Mouse (Mus musculus) heart, embryonic 14.5 days (tissue): ENCODE measurements around the gene Zfp655. TPM values are rescaled to one million over a fixed set of nuclear protein-coding genes. Genes with fewer than 3 reads are reported as not detected.

Experiments
- ATAC-seq: fragments of 200-750 bp; cut with Nextera tagmentation; 2 replicates; pipeline ENCODE4 v1.8.0; 2017; ENCODE audit warnings: low read depth, moderate TSS enrichment; ENCODE audit not compliant: insufficient number of reproducible peaks, insufficient read depth, low FRiP score
- H3K27ac ChIP-seq, 2 experiments: fragments of 200-500 bp in 1 of 2; fragments of 300-500 bp in 1 of 2; sonication (generic) in 1 of 2; replicated peaks in 1 of 2; 2 replicates each; pipeline ENCODE4 v1.5.1; 2012 to 2014; ENCODE audit warnings: low read depth in 2 of 2, low read length in 2 of 2, control low read depth in 1 of 2, mild to moderate bottlenecking in 1 of 2, mixed read lengths in 1 of 2; ENCODE audit not compliant: control insufficient read depth in 1 of 2, insufficient read depth in 1 of 2
- H3K27me3 ChIP-seq: fragments of 300-500 bp; sonication (generic); 2 replicates; pipeline ENCODE4 v1.6.1; 2014; ENCODE audit warnings: mild to moderate bottlenecking, low read length, control low read depth; ENCODE audit not compliant: control insufficient read depth, insufficient read depth
- H3K36me3 ChIP-seq: fragments of 300-500 bp; sonication (generic); 2 replicates; pipeline ENCODE4 v1.6.1; 2014; ENCODE audit warnings: mild to moderate bottlenecking, control low read depth, low read length, mixed read lengths; ENCODE audit not compliant: control insufficient read depth, insufficient read depth
- H3K4me1 ChIP-seq, 2 experiments: fragments of 200-500 bp in 1 of 2; fragments of 300-500 bp in 1 of 2; sonication (generic) in 1 of 2; 2 replicates each; pipeline ENCODE4 v1.6.1; 2012 to 2014; ENCODE audit warnings: low read length in 2 of 2, control low read depth in 1 of 2, mixed read lengths in 1 of 2; ENCODE audit not compliant: control insufficient read depth in 2 of 2, insufficient read depth in 2 of 2
- H3K4me2 ChIP-seq: fragments of 300-500 bp; sonication (generic); 2 replicates; pipeline ENCODE4 v1.6.1; 2014; ENCODE audit warnings: mild to moderate bottlenecking, low read length
- H3K4me3 ChIP-seq, 2 experiments: fragments of 200-500 bp in 1 of 2; fragments of 300-500 bp in 1 of 2; sonication (generic) in 1 of 2; 2 replicates each; pipeline ENCODE4 v1.5.1; 2012 to 2014; ENCODE audit warnings: low read length in 2 of 2, mild to moderate bottlenecking in 2 of 2, control low read depth in 1 of 2, low read depth in 1 of 2, moderate library complexity in 1 of 2; ENCODE audit not compliant: control insufficient read depth in 1 of 2, insufficient read depth in 1 of 2
- H3K9ac ChIP-seq: fragments of 300-500 bp; sonication (generic); 2 replicates; pipeline ENCODE4 v1.6.1; 2014; ENCODE audit warnings: mild to moderate bottlenecking, low read length
- H3K9me3 ChIP-seq: fragments of 300-500 bp; sonication (generic); 2 replicates; pipeline ENCODE4 v1.6.1; 2016; ENCODE audit warnings: low read length, control low read depth; ENCODE audit not compliant: control insufficient read depth
- WGBS: fragments of 180-500 bp; shearing (Covaris S2); extraction: QIAGEN DNeasy Blood & Tissue Kit; methylation state at CpG from one replicate; pipeline ENCODE4 v1.1.7; 2014; 5-methylcytosine and 5-hydroxymethylcytosine counted together
- polyA plus RNA-seq: library from polyadenylated mRNA; unstranded; fragments of >200 nt; fragmentation: Nextera tagmentation; extraction: Ambion mirVana; gene quantifications from 2 replicates; pipeline ENCODE4 v1.2.1, GENCODE M21; 2014

The Zfp655 gene
- polyA plus RNA-seq: 37.3 and 38.6 TPM in 2 replicates

GRCm38 (mm10) chr5:145231367-145231871, at the start of gene Zfp655:
Gene Zfp655, plus strand, starts transcription at chr5:145231715.
- no peaks in the 10 kb centered on the region for H3K9me3 ChIP-seq
- peak within 1 kb of the TSS; percentile 68 for H3K4me2 ChIP-seq
- peaks cover 33% of the 10 kb centered on the region for H3K36me3 ChIP-seq
- H3K27me3 ChIP-seq: no peaks in the 10 kb centered on the region
- H3K4me1 ChIP-seq: peaks cover 0 to 18% of the 10 kb centered on the region in 2 experiments; a peak in 2 of 4 replicates
- peak within 1 kb of the TSS; percentile 93 to 100 for H3K4me3 ChIP-seq
- peak within 1 kb of the TSS; percentile 99 for H3K9ac ChIP-seq
- peak; percentile 97 for ATAC-seq
- H3K27ac ChIP-seq: peak within 1 kb of the TSS; percentile 91
- 2% methylated on average over 40 of the region's 42 CpGs for WGBS

GRCm38 (mm10) chr5:145185244-145185643, 46.3 kb upstream of the Zfp655 start:
- no peak for ATAC-seq
- peaks cover 89% of the 10 kb centered on the region for H3K36me3 ChIP-seq
- no peak overlapping the region for H3K27ac ChIP-seq
- no peak overlapping the region for H3K4me2 ChIP-seq
- WGBS: 96% methylated on average over 2 of the region's 2 CpGs
- no peak overlapping the region for H3K9ac ChIP-seq
- H3K27me3 ChIP-seq: no peaks in the 10 kb centered on the region
- peaks cover 7 to 14% of the 10 kb centered on the region in 2 experiments; a peak in 3 of 4 replicates for H3K4me1 ChIP-seq
- no peaks in the 10 kb centered on the region for H3K9me3 ChIP-seq
- H3K4me3 ChIP-seq: no peak overlapping the region

GRCm38 (mm10) chr5:145189416-145189815, 42.1 kb upstream of the Zfp655 start:
- Histone ChIP-seq H3K4me2 (peak overlapping the region; percentile 90), H3K27me3 (no peaks in the 10 kb centered on the region), H3K9ac (peak overlapping the region; percentile 99; the same call in 1 of the 2 replicates), H3K36me3 (peaks cover 56% of the 10 kb centered on the region), H3K4me1 (peaks cover 10 to 17% of the 10 kb centered on the region in 2 experiments), H3K27ac (no peak overlapping the region), H3K4me3 (peak overlapping the region in 1 of 2 experiments; percentile 94; a peak in 2 of 4 replicates), H3K9me3 (no peaks in the 10 kb centered on the region)
- WGBS: 88% methylated on average over 6 of the region's 6 CpGs
- ATAC-seq: no peak

- no peaks in the 10 kb centered on the region for H3K9me3 ChIP-seq
- H3K27ac ChIP-seq: peak overlapping the region; percentile 95 to 97
- WGBS: 15% methylated on average over 5 of the region's 5 CpGs
- H3K27me3 ChIP-seq: no peaks in the 10 kb centered on the region
- H3K36me3 ChIP-seq: peaks cover 56% of the 10 kb centered on the region
- 0 out of 2 replicates have a peak, but pooled peaks have one; percentile 17 for ATAC-seq
- H3K4me3 ChIP-seq: peak overlapping the region; percentile 61 to 94
- peaks cover 10 to 17% of the 10 kb centered on the region in 2 experiments for H3K4me1 ChIP-seq
- H3K9ac ChIP-seq: peak overlapping the region; percentile 99
- peak overlapping the region; percentile 90 for H3K4me2 ChIP-seq
These were observed 41.1 kb upstream of the Zfp655 start for GRCm38 (mm10) chr5:145190373-145190772.

- Histone ChIP-seq H3K4me2 (peak overlapping the region; percentile 90), H3K4me1 (peaks cover 10 to 17% of the 10 kb centered on the region in 2 experiments), H3K27me3 (no peaks in the 10 kb centered on the region), H3K9ac (peak overlapping the region; percentile 99), H3K27ac (peak overlapping the region; percentile 95 to 97), H3K9me3 (no peaks in the 10 kb centered on the region), H3K36me3 (peaks cover 56% of the 10 kb centered on the region), H3K4me3 (peak overlapping the region; percentile 61 to 94)
- under 1% methylated on average over 41 of the region's 41 CpGs for WGBS
- ATAC-seq: peak; percentile 69
These were observed 40.4 kb upstream of the Zfp655 start for GRCm38 (mm10) chr5:145190875-145191798.

- Histone ChIP-seq H3K4me2 (peak within 1 kb of the TSS; percentile 90), H3K9me3 (no peaks in the 10 kb centered on the region), H3K36me3 (peaks cover 54% of the 10 kb centered on the region), H3K4me3 (peak within 1 kb of the TSS; percentile 61 to 94), H3K9ac (peak within 1 kb of the TSS; percentile 99), H3K27ac (peak within 1 kb of the TSS; percentile 95 to 97), H3K27me3 (no peaks in the 10 kb centered on the region), H3K4me1 (peaks cover 10 to 17% of the 10 kb centered on the region in 2 experiments)
- WGBS: 85% methylated on average over 2 of the region's 2 CpGs
- ATAC-seq: no peak
These were observed 39.6 kb upstream of the Zfp655 start, which contains the start of gene Atp5j2 for GRCm38 (mm10) chr5:145191962-145192361. Gene Atp5j2, minus strand, starts transcription at chr5:145192062.

GRCm38 (mm10) chr5:145200387-145200786, 31.1 kb upstream of the Zfp655 start:
- peak overlapping the region in 1 of 2 experiments; percentile 72; a peak in 1 of 4 replicates for H3K4me3 ChIP-seq
- peak overlapping the region; percentile 97 for H3K4me2 ChIP-seq
- peaks cover 31% of the 10 kb centered on the region for H3K36me3 ChIP-seq
- peaks cover 4 to 13% of the 10 kb centered on the region in 2 experiments for H3K4me1 ChIP-seq
- no peak overlapping the region for H3K27ac ChIP-seq
- no peaks in the 10 kb centered on the region for H3K9me3 ChIP-seq
- H3K9ac ChIP-seq: peak overlapping the region; percentile 87; the same call in 1 of the 2 replicates
- no peak for ATAC-seq
- no peaks in the 10 kb centered on the region for H3K27me3 ChIP-seq
- WGBS: 72% methylated on average over 7 of the region's 7 CpGs
